Mouse (Mus musculus): Measurements from ENCODE around the gene Mbip. TPM values are rescaled to one million over a fixed set of nuclear protein-coding genes. Genes with fewer than 3 reads are reported as not detected.

Mbip gene
- polyA plus RNA-seq, 1 experiment from 2014 or later, result 40.6 TPM

Other genes with a start within 250 kb of the Mbip start
- gene Nkx2-1, start 191.0 kb upstream of the Mbip start, polyA plus RNA-seq (2014; fragmentation: Nextera tagmentation; extraction: Ambion mirVana), result not detected in 2 replicates

All from stomach, embryonic 14.5 days (tissue).